Mouse (Mus musculus) neural tube, embryonic 13.5 days (tissue): ENCODE measurements around the gene Fmr1. TPM values are rescaled to one million over a fixed set of nuclear protein-coding genes. Genes with fewer than 3 reads are reported as not detected.
"Not testable (repeated sequence)": the region's sequence is repeated elsewhere in the genome, so short reads cannot be mapped to it uniquely, and the experiment has no call there.

Experiments
- ATAC-seq: fragments of 200-750 bp; cut with Nextera tagmentation; 2 replicates; pipeline ENCODE4 v1.8.0; 2017; ENCODE audit warnings: low read depth, mild to moderate bottlenecking, moderate TSS enrichment, moderate library complexity
- H3K27ac ChIP-seq: fragments of 300-500 bp; sonication (generic); replicated peaks from 2 replicates; pipeline ENCODE4 v1.5.1; 2015; ENCODE audit warnings: moderate library complexity, mild to moderate bottlenecking, inconsistent platforms
- H3K27me3 ChIP-seq: fragments of 300-500 bp; sonication (generic); 2 replicates; pipeline ENCODE4 v1.6.1; 2015; ENCODE audit warnings: mild to moderate bottlenecking, inconsistent platforms
- H3K36me3 ChIP-seq: fragments of 300-500 bp; sonication (generic); 2 replicates; pipeline ENCODE4 v1.6.1; 2015; ENCODE audit warnings: mild to moderate bottlenecking, inconsistent platforms
- H3K4me1 ChIP-seq: fragments of 300-500 bp; sonication (generic); replicated peaks from 2 replicates; pipeline ENCODE4 v1.6.1; 2015; ENCODE audit warnings: inconsistent platforms
- H3K4me2 ChIP-seq: fragments of 300-500 bp; sonication (generic); 2 replicates; pipeline ENCODE4 v1.6.1; 2015; ENCODE audit warnings: inconsistent platforms, mild to moderate bottlenecking, moderate library complexity
- H3K4me3 ChIP-seq: fragments of 300-500 bp; sonication (generic); 2 replicates; pipeline ENCODE4 v1.5.1; 2015; ENCODE audit warnings: mild to moderate bottlenecking, inconsistent platforms
- H3K9ac ChIP-seq: fragments of 300-500 bp; sonication (generic); 2 replicates; pipeline ENCODE4 v1.6.1; 2015; ENCODE audit warnings: moderate library complexity, mild to moderate bottlenecking, inconsistent platforms
- H3K9me3 ChIP-seq: fragments of 300-500 bp; sonication (generic); 2 replicates; pipeline ENCODE4 v1.6.1; 2016; ENCODE audit warnings: inconsistent platforms
- WGBS: fragments of 180-500 bp; shearing (Covaris S2); methylation state at CpG from one replicate; pipeline ENCODE4 v1.1.7; 2015; 5-methylcytosine and 5-hydroxymethylcytosine counted together
- polyA plus RNA-seq: library from polyadenylated mRNA; unstranded; fragments of >200 nt; fragmentation: Nextera tagmentation; extraction: Ambion mirVana; gene quantifications from 2 replicates; pipeline ENCODE4 v1.2.1, GENCODE M21; 2015

Fmr1 gene
- polyA plus RNA-seq: 49.5 and 56.3 TPM in 2 replicates

DNA sequence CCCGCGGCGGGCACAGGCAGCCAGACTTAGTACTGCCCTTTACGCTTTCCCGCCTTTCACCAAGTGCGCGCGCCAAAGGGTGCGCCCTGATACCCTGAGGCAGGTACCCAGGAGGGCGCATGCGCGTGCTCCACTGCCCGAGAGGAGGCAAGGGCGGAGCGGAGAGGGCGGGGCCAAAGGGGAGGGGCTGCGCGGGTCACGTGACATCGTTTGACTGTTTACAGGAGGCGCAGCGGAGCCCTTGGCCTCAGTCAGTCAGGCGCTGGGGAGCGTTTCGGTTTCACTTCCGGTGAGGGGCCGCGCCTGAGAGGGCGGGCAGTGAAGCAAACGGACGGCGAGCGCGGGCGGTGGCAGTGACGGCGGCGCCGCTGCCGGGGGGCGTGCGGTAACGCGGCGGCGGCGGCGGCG lies at the start of gene Fmr1:
TSS of gene Fmr1 (plus strand) at position 209 of the 408 bp plus-strand sequence.
- H3K4me2 ChIP-seq: peak within 1 kb of the TSS; percentile 57
- 11% methylated on average over 29 of the region's 49 CpGs for WGBS
- H3K4me1 ChIP-seq: peaks cover 3% of the 10 kb centered on the region; the same call in 1 of the 2 replicates
- H3K27ac ChIP-seq: peak within 1 kb of the TSS; percentile 95
- no peaks in the 10 kb centered on the region for H3K36me3 ChIP-seq
- no peaks in the 10 kb centered on the region for H3K9me3 ChIP-seq
- peak within 1 kb of the TSS; percentile 67 for H3K4me3 ChIP-seq
- no peaks in the 10 kb centered on the region for H3K27me3 ChIP-seq
- H3K9ac ChIP-seq: peak within 1 kb of the TSS; percentile 83
- ATAC-seq: peak; percentile 99

GRCm38 (mm10) chrX:68641603-68642002 lies 36.7 kb upstream of the Fmr1 start:
- Histone ChIP-seq H3K27me3 (no peaks in the 10 kb centered on the region), H3K4me3 (no peak overlapping the region), H3K4me1 (no peaks in the 10 kb centered on the region; the same call in 1 of the 2 replicates), H3K4me2 (no peak overlapping the region), H3K27ac (no peak overlapping the region), H3K9me3 (no peaks in the 10 kb centered on the region), H3K36me3 (no peaks in the 10 kb centered on the region), H3K9ac (no peak overlapping the region)
- ATAC-seq: no peak
- 69% methylated on average over 1 of the region's 1 CpGs for WGBS

GRCm38 (mm10) chrX:68645154-68645919 lies 33.0 kb upstream of the Fmr1 start:
- peak overlapping the region; percentile 57 for H3K27ac ChIP-seq
- no peaks in the 10 kb centered on the region; the same call in 1 of the 2 replicates for H3K4me1 ChIP-seq
- H3K27me3 ChIP-seq: no peaks in the 10 kb centered on the region
- no peaks in the 10 kb centered on the region for H3K9me3 ChIP-seq
- no peak overlapping the region for H3K4me3 ChIP-seq
- peak; percentile 53 for ATAC-seq
- no peak overlapping the region for H3K9ac ChIP-seq
- WGBS: 49% methylated on average over 7 of the region's 7 CpGs
- H3K4me2 ChIP-seq: peak overlapping the region; percentile 9; the same call in 1 of the 2 replicates
- H3K36me3 ChIP-seq: no peaks in the 10 kb centered on the region

- Histone ChIP-seq H3K9me3 (no peaks in the 10 kb centered on the region), H3K36me3 (no peaks in the 10 kb centered on the region), H3K27ac (no peak overlapping the region), H3K27me3 (no peaks in the 10 kb centered on the region), H3K9ac (no peak overlapping the region), H3K4me1 (peaks cover 3% of the 10 kb centered on the region; the same call in 1 of the 2 replicates), H3K4me2 (peak overlapping the region; percentile 54), H3K4me3 (no peak overlapping the region)
- no peak for ATAC-seq
- 21% methylated on average over 1 of the region's 1 CpGs for WGBS
Measured at GRCm38 (mm10) chrX:68677508-68677907, 833 bp upstream of the Fmr1 start.

DNA sequence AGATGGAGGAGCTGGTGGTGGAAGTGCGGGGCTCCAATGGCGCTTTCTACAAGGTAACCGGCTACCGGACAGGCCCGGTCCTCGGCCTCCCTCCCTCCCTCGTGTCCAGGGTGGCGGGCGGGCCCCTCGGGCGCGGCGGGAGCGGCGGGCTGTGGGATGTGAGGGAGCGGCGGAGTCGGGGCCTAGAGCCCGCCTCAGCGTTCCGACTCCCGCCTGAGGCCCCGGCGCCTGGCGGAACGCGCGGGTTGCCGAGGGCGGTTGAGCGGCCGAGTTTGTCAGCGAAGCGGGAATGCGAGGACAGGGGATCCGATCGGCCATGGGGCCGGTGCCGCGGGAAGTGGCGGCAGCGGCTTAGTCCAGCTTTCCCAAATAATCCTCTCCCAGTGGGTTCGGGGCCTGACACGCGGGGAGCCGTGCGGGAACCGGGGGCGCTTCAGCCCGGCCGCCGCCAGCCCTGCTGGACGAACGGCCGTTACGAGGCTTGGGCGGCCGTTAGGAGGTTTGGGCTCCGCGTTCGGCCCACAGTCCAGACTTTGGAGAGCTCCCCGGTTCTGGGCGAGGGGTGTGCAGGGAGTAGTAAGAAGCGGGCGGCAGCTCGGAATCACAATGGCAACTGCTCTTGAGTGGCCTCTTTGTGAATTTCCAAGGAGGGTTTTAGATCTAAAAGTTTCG lies 610 bp downstream of the Fmr1 start:
- H3K4me3 ChIP-seq: peak overlapping the region; percentile 67
- ATAC-seq: peak; percentile 88
- WGBS: 16% methylated on average over 52 of the region's 67 CpGs

GRCm38 (mm10) chrX:68684706-68685105 lies 6.4 kb downstream of the Fmr1 start:
- H3K27me3 ChIP-seq: no peaks in the 10 kb centered on the region
- no peaks in the 10 kb centered on the region for H3K9me3 ChIP-seq
- H3K4me1 ChIP-seq: peaks cover 3% of the 10 kb centered on the region; the same call in 1 of the 2 replicates
- no peak overlapping the region for H3K27ac ChIP-seq
- ATAC-seq: no peak
- H3K9ac ChIP-seq: no peak overlapping the region
- WGBS: 81% methylated on average over 2 of the region's 2 CpGs
- no peak overlapping the region for H3K4me3 ChIP-seq
- no peaks in the 10 kb centered on the region for H3K36me3 ChIP-seq
- H3K4me2 ChIP-seq: no peak overlapping the region

More for the DNA sequence above, 610 bp downstream of the Fmr1 start:
- Histone ChIP-seq H3K36me3 (no peaks in the 10 kb centered on the region), H3K27ac (peak overlapping the region; percentile 95), H3K9me3 (no peaks in the 10 kb centered on the region), H3K9ac (peak overlapping the region; percentile 83), H3K4me2 (peak overlapping the region; percentile 57), H3K4me1 (peaks cover 3% of the 10 kb centered on the region; the same call in 1 of the 2 replicates), H3K27me3 (no peaks in the 10 kb centered on the region)

GRCm38 (mm10) chrX:68691936-68692335 lies 13.6 kb downstream of the Fmr1 start:
- not testable (repeated sequence) for H3K27me3 ChIP-seq, H3K9ac ChIP-seq, H3K4me2 ChIP-seq, H3K9me3 ChIP-seq, H3K36me3 ChIP-seq, H3K4me3 ChIP-seq, H3K27ac ChIP-seq, ATAC-seq, H3K4me1 ChIP-seq
- WGBS: 95% methylated on average over 8 of the region's 8 CpGs

DNA sequence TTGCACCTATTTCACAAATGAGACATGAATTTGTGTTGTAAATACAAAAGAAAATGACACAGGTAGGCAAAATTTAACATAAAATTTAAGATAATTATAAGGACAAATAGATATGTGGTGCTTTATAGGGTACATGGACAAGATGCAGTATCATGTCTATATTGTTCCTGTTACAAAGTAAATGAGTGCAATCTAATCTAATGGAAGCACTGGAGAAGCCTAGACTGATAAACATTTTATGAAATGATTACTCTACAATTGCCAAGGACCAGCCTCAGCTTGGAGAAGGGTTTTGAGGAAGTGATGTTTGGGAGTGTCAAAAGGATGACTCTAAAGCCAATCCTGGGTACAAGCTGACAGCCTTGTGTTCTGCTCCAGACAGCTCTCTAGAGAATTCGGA lies 58.6 kb downstream of the Fmr1 start:
- 75% methylated on average over 1 of the region's 1 CpGs for WGBS
- Histone ChIP-seq H3K27me3 (no peaks in the 10 kb centered on the region), H3K27ac (no peak overlapping the region), H3K4me2 (no peak overlapping the region), H3K36me3 (no peaks in the 10 kb centered on the region), H3K9ac (no peak overlapping the region), H3K4me3 (no peak overlapping the region), H3K4me1 (no peaks in the 10 kb centered on the region), H3K9me3 (no peaks in the 10 kb centered on the region)
- no peak for ATAC-seq

- Histone ChIP-seq H3K9me3 (no peaks in the 10 kb centered on the region), H3K36me3 (no peaks in the 10 kb centered on the region), H3K4me1 (no peaks in the 10 kb centered on the region), H3K27ac (no peak overlapping the region), H3K4me2 (no peak overlapping the region), H3K4me3 (no peak overlapping the region), H3K9ac (no peak overlapping the region), H3K27me3 (no peaks in the 10 kb centered on the region)
- no peak for ATAC-seq
- 49% methylated on average over 2 of the region's 2 CpGs for WGBS
Measured at GRCm38 (mm10) chrX:68740088-68740487, 61.7 kb downstream of the Fmr1 start.

GRCm38 (mm10) chrX:68761606-68762005 lies 83.3 kb downstream of the Fmr1 start, which contains the start of gene Fmr1nb:
Gene Fmr1nb, plus strand, starts transcription at chrX:68761839.
- Histone ChIP-seq H3K4me2 (no peak within 1 kb of the TSS), H3K4me3 (no peak within 1 kb of the TSS), H3K27ac (no peak within 1 kb of the TSS), H3K4me1 (no peaks in the 10 kb centered on the region), H3K27me3 (no peaks in the 10 kb centered on the region), H3K9ac (no peak within 1 kb of the TSS), H3K36me3 (no peaks in the 10 kb centered on the region), H3K9me3 (no peaks in the 10 kb centered on the region)
- 84% methylated on average over 15 of the region's 15 CpGs for WGBS
- no peak for ATAC-seq
